9 mouse cellular contexts compared by ENCODE assay signal in genomic region chr5:148632516-148633170, GRCm38 (mm10).
DNase-seq lines count a peak whose midpoint lies in the region; ATAC-seq and TF ChIP-seq lines count a peak whose summit lies in the region.
"Had no signal": no experiment of that assay in that cellular context is flagged by ENCODE, and none has a peak within 500 bp of the region (broad histone marks: within the 10 kb centered on the region; RNA-seq: fewer than 3 reads in every experiment).

No protein-coding gene starts in this region.

- no peaks in the 10 kb centered on the region for H3K36me3 ChIP-seq in hindbrain, postnatal 0 days (ENCODE audit: insufficient read depth, low read length)
- H3K36me3 ChIP-seq in hindbrain, embryonic 11.5 days (ENCODE audit: control insufficient read depth, insufficient read depth, low read length), result no peaks in the 10 kb centered on the region
- H3K36me3 ChIP-seq in heart, embryonic 11.5 days (ENCODE audit: control insufficient read depth, insufficient read depth, low read length), result no peaks in the 10 kb centered on the region
- no peaks in the 10 kb centered on the region for H3K36me3 ChIP-seq in lung, embryonic 16.5 days (ENCODE audit: control insufficient read depth, insufficient read depth, low read length)
- H3K36me3 ChIP-seq: midbrain, embryonic 12.5 days had no signal

- H3K9me3 ChIP-seq in hindbrain, postnatal 0 days (ENCODE audit: low read length), result no peaks in the 10 kb centered on the region
- H3K9me3 ChIP-seq in hindbrain, embryonic 11.5 days (ENCODE audit: control insufficient read depth, low read length), result no peaks in the 10 kb centered on the region
- no peaks in the 10 kb centered on the region for H3K9me3 ChIP-seq in heart, embryonic 11.5 days (replicated peaks; ENCODE audit: control insufficient read depth, low read length)
- no peaks in the 10 kb centered on the region for H3K9me3 ChIP-seq in lung, embryonic 16.5 days (ENCODE audit: control insufficient read depth, low read length)
- H3K9me3 ChIP-seq: midbrain, embryonic 12.5 days had no signal

- 40% methylated on average over 11 of the region's 11 CpGs for WGBS in hindbrain, postnatal 0 days
- 79% methylated on average over 11 of the region's 11 CpGs for WGBS in hindbrain, embryonic 11.5 days
- 35% methylated on average over 11 of the region's 11 CpGs for WGBS in heart, embryonic 11.5 days (ENCODE audit: insufficient replicate concordance)
- 30% methylated on average over 11 of the region's 11 CpGs for WGBS in lung, embryonic 16.5 days

- H3K4me3 ChIP-seq in hindbrain, postnatal 0 days (ENCODE audit: low read length), result no peak overlapping the region
- H3K4me3 ChIP-seq in hindbrain, embryonic 11.5 days (ENCODE audit: low read depth, low read length), result no peak overlapping the region
- H3K4me3 ChIP-seq in heart, embryonic 11.5 days (ENCODE audit: low read depth, low read length), result no peak overlapping the region
- no peak overlapping the region for H3K4me3 ChIP-seq in lung, embryonic 16.5 days (ENCODE audit: low read length)
- no peak overlapping the region for H3K4me3 ChIP-seq in left cerebral cortex, adult 2 months
- H3K4me3 ChIP-seq: midbrain, embryonic 12.5 days had no signal

- peak; percentile 75 for DNase-seq in hindbrain, postnatal 0 days (ENCODE audit: low spot score)
- DNase-seq in hindbrain, embryonic 11.5 days (ENCODE audit: low spot score), result no peak
- peak; percentile 31 for DNase-seq in adrenal gland, postnatal 14 days
- no peak for DNase-seq in cerebellum, adult 11-12 months
- no peak for DNase-seq in left cerebral cortex, adult 2 months (ENCODE audit: extremely low spot score in 1 of 2, low spot score in 2 of 2)
- DNase-seq in layer of hippocampus, adult 18-20 months (ENCODE audit: low spot score in 2 of 2), result no peak

- intact Hi-C loops in left cerebral cortex, adult 2 months (cut with DNase I), result no loop called here

- TF ChIP-seq CTCF in hindbrain, postnatal 0 days (IDR thresholded peaks at IDR 0.05; ENCODE audit: low read depth), result no peak
- TF ChIP-seq CTCF in left cerebral cortex, adult 2 months (IDR thresholded peaks at IDR 0.05), result no peak

- no peak overlapping the region for H3K4me2 ChIP-seq in hindbrain, postnatal 0 days (ENCODE audit: low read depth, low read length)
- H3K4me2 ChIP-seq in hindbrain, embryonic 11.5 days (replicated peaks; ENCODE audit: low read depth, low read length), result no peak overlapping the region
- H3K4me2 ChIP-seq in heart, embryonic 11.5 days, result peak overlapping the region; percentile 2; the same call in 1 of the 2 replicates
- no peak overlapping the region for H3K4me2 ChIP-seq in lung, embryonic 16.5 days (ENCODE audit: low read depth, low read length)
- H3K4me2 ChIP-seq: midbrain, embryonic 12.5 days had no signal

- H3K4me1 ChIP-seq in hindbrain, postnatal 0 days (ENCODE audit: insufficient read depth, low read length), result peaks cover 6% of the 10 kb centered on the region
- no peaks in the 10 kb centered on the region for H3K4me1 ChIP-seq in hindbrain, embryonic 11.5 days (replicated peaks; ENCODE audit: control insufficient read depth, insufficient read depth, low read length)
- peaks cover 18% of the 10 kb centered on the region for H3K4me1 ChIP-seq in heart, embryonic 11.5 days (ENCODE audit: control insufficient read depth, insufficient read depth, low read length)
- H3K4me1 ChIP-seq in lung, embryonic 16.5 days (replicated peaks; ENCODE audit: control insufficient read depth, insufficient read depth, low read length), result peaks cover 29% of the 10 kb centered on the region

- no peak overlapping the region for H3K9ac ChIP-seq in hindbrain, postnatal 0 days (replicated peaks; ENCODE audit: low read length)
- H3K9ac ChIP-seq in hindbrain, embryonic 11.5 days (ENCODE audit: low read depth, low read length), result no peak overlapping the region
- H3K9ac ChIP-seq in heart, embryonic 11.5 days (ENCODE audit: low read depth, low read length), result no peak overlapping the region
- H3K9ac ChIP-seq in lung, embryonic 16.5 days (ENCODE audit: low read length), result no peak overlapping the region
- H3K9ac ChIP-seq: midbrain, embryonic 12.5 days had no signal

- no peaks in the 10 kb centered on the region for H3K27me3 ChIP-seq in hindbrain, postnatal 0 days (ENCODE audit: insufficient read depth, low read length)
- H3K27me3 ChIP-seq in hindbrain, embryonic 11.5 days (ENCODE audit: control insufficient read depth, insufficient read depth, low read length), result no peaks in the 10 kb centered on the region
- H3K27me3 ChIP-seq in heart, embryonic 11.5 days (ENCODE audit: control insufficient read depth, insufficient read depth, low read length), result no peaks in the 10 kb centered on the region
- no peaks in the 10 kb centered on the region for H3K27me3 ChIP-seq in lung, embryonic 16.5 days (ENCODE audit: control insufficient read depth, insufficient read depth, low read depth, low read length)
- H3K27me3 ChIP-seq: midbrain, embryonic 12.5 days had no signal

- ATAC-seq in hindbrain, postnatal 0 days, result peak; percentile 63; the same call in 1 of the 2 replicates
- no peak for ATAC-seq in hindbrain, embryonic 11.5 days (ENCODE audit: low FRiP score)
- no peak for ATAC-seq in heart, embryonic 11.5 days (replicated peaks; ENCODE audit: insufficient number of reproducible peaks, low FRiP score, low TSS enrichment)
- ATAC-seq in lung, embryonic 16.5 days (ENCODE audit: low read depth), result peak; percentile 59; the same call in 1 of the 2 replicates

- H3K27ac ChIP-seq in hindbrain, postnatal 0 days, result peak overlapping the region; percentile 20; the same call in 1 of the 2 replicates
- H3K27ac ChIP-seq in hindbrain, embryonic 11.5 days (ENCODE audit: low read depth, low read length), result no peak overlapping the region
- H3K27ac ChIP-seq in heart, embryonic 11.5 days (ENCODE audit: low read depth, low read length), result no peak overlapping the region
- peak overlapping the region; percentile 73 for H3K27ac ChIP-seq in lung, embryonic 16.5 days (ENCODE audit: low read length)
- no peak overlapping the region for H3K27ac ChIP-seq in left cerebral cortex, adult 2 months
- H3K27ac ChIP-seq: midbrain, embryonic 12.5 days had no signal

Comparison
In these comparisons a context has a peak if more than half of its experiments do, and no peak if none do; other contexts are left out.
1. ATAC-seq: peak in hindbrain, postnatal 0 days (single experiment) and lung, embryonic 16.5 days (single experiment); none in hindbrain, embryonic 11.5 days (single experiment) and heart, embryonic 11.5 days (single experiment).
2. DNase-seq: peak in hindbrain, postnatal 0 days (single experiment) and adrenal gland, postnatal 14 days (single experiment); none in hindbrain, embryonic 11.5 days (single experiment), cerebellum, adult 11-12 months (single experiment), left cerebral cortex, adult 2 months (0 of 2) and layer of hippocampus, adult 18-20 months (0 of 2).
3. H3K27ac ChIP-seq: peak in hindbrain, postnatal 0 days (single experiment) and lung, embryonic 16.5 days (single experiment); none in hindbrain, embryonic 11.5 days (single experiment), heart, embryonic 11.5 days (single experiment) and left cerebral cortex, adult 2 months (single experiment).